Mouse (Mus musculus) kidney, postnatal 0 days (tissue): ENCODE results near the gene Zc3h13. TPM values are rescaled to one million over a fixed set of nuclear protein-coding genes. Genes with fewer than 3 reads are reported as not detected.
A peak's percentile ranks its signal among the peaks of the same experiment; 100 is the strongest.

ENCODE experiments used
- ATAC-seq: fragments of 200-750 bp; cut with Nextera tagmentation; replicated peaks from 2 replicates; pipeline ENCODE4 v1.8.0; 2017; ENCODE audit warnings: low read depth, moderate number of reproducible peaks, moderate TSS enrichment, moderate library complexity; ENCODE audit not compliant: low FRiP score
- DNase-seq: peaks from one replicate; pipeline ENCODE4 v3.0.0-alpha.2; 2016; ENCODE audit warnings: low spot score
- H3K27ac ChIP-seq: fragments of 300-500 bp; sonication (generic); 2 replicates; pipeline ENCODE4 v1.5.1; 2014; ENCODE audit warnings: mild to moderate bottlenecking
- H3K27me3 ChIP-seq: fragments of 300-500 bp; sonication (generic); 2 replicates; pipeline ENCODE4 v1.6.1; 2014; ENCODE audit warnings: low read length, mixed read lengths; ENCODE audit not compliant: insufficient read depth
- H3K36me3 ChIP-seq: fragments of 300-500 bp; sonication (generic); 2 replicates; pipeline ENCODE4 v1.6.1; 2014; ENCODE audit warnings: low read length, mixed read lengths; ENCODE audit not compliant: insufficient read depth
- H3K4me1 ChIP-seq: fragments of 300-500 bp; sonication (generic); replicated peaks from 2 replicates; pipeline ENCODE4 v1.6.1; 2014; ENCODE audit warnings: antibody characterized with exemption, low read length, mixed read lengths; ENCODE audit not compliant: insufficient read depth
- H3K4me2 ChIP-seq: fragments of 300-500 bp; sonication (generic); 2 replicates; pipeline ENCODE4 v1.6.1; 2014; ENCODE audit warnings: mild to moderate bottlenecking, low read length, moderate library complexity, mixed read lengths
- H3K4me3 ChIP-seq: fragments of 300-500 bp; sonication (generic); replicated peaks from 2 replicates; pipeline ENCODE4 v1.5.1; 2014; ENCODE audit warnings: low read depth, low read length
- H3K9ac ChIP-seq: fragments of 300-500 bp; sonication (generic); 2 replicates; pipeline ENCODE4 v1.6.1; 2014; ENCODE audit warnings: low read depth, low read length
- H3K9me3 ChIP-seq: fragments of 300-500 bp; sonication (generic); replicated peaks from 2 replicates; pipeline ENCODE4 v1.6.1; 2016; ENCODE audit warnings: low read length, inconsistent platforms, mixed read lengths
- CTCF ChIP-seq: IDR thresholded peaks from 2 replicates; pipeline ENCODE4 v1.5.1; 2016; ENCODE audit warnings: antibody characterized with exemption, low read depth, mild to moderate bottlenecking, moderate library complexity
- WGBS: fragments of 180-500 bp; shearing (Covaris S2); extraction: QIAGEN DNeasy Blood & Tissue Kit; methylation state at CpG from one replicate; pipeline ENCODE4 v1.1.7; 2014; 5-methylcytosine and 5-hydroxymethylcytosine counted together
- polyA plus RNA-seq: library from polyadenylated mRNA; unstranded; fragments of >200 nt; fragmentation: Nextera tagmentation; extraction: Ambion mirVana; gene quantifications from 2 replicates; pipeline ENCODE4 v1.2.1, GENCODE M21; 2015

The Zc3h13 gene
- polyA plus RNA-seq, 1 experiment from 2014 or later = 28.0 TPM

GRCm38 (mm10) chr14:75280406-75280805 lies 3.8 kb upstream of the Zc3h13 start:
- H3K4me3 ChIP-seq = no peak overlapping the region
- no peaks in the 10 kb centered on the region for H3K27me3 ChIP-seq
- TF ChIP-seq CTCF = no peak
- H3K9me3 ChIP-seq = no peaks in the 10 kb centered on the region
- H3K4me2 ChIP-seq = no peak overlapping the region
- no peaks in the 10 kb centered on the region; the same call in 1 of the 2 replicates for H3K4me1 ChIP-seq
- DNase-seq (peak; percentile 70), ATAC-seq (no peak)
- no peak overlapping the region for H3K27ac ChIP-seq
- no peaks in the 10 kb centered on the region for H3K36me3 ChIP-seq
- no peak overlapping the region for H3K9ac ChIP-seq
- WGBS = 43% methylated on average over 5 of the region's 5 CpGs

- 3% methylated on average over 19 of the region's 19 CpGs for WGBS
- ATAC-seq (peak; percentile 35), DNase-seq (peak; percentile 51)
- H3K4me3 ChIP-seq = peak overlapping the region; percentile 88
- no peaks in the 10 kb centered on the region for H3K27me3 ChIP-seq
- peak overlapping the region; percentile 89 for H3K9ac ChIP-seq
- H3K9me3 ChIP-seq = no peaks in the 10 kb centered on the region
- H3K4me1 ChIP-seq = no peaks in the 10 kb centered on the region; the same call in 1 of the 2 replicates
- peak overlapping the region; percentile 78 for H3K4me2 ChIP-seq
- TF ChIP-seq CTCF = no peak
- H3K36me3 ChIP-seq = no peaks in the 10 kb centered on the region
- peak overlapping the region; percentile 88 for H3K27ac ChIP-seq
Observed at GRCm38 (mm10) chr14:75283609-75284192, 472 bp upstream of the Zc3h13 start.

GRCm38 (mm10) chr14:75301081-75301480 lies 16.9 kb downstream of the Zc3h13 start:
- Histone ChIP-seq H3K4me3 (no peak overlapping the region), H3K9me3 (no peaks in the 10 kb centered on the region), H3K27me3 (no peaks in the 10 kb centered on the region), H3K4me2 (no peak overlapping the region), H3K4me1 (no peaks in the 10 kb centered on the region), H3K9ac (no peak overlapping the region), H3K27ac (no peak overlapping the region), H3K36me3 (no peaks in the 10 kb centered on the region)
- no peak for DNase-seq
- 89% methylated on average over 1 of the region's 1 CpGs for WGBS
- no peak for ATAC-seq
- no peak for TF ChIP-seq CTCF

- TF ChIP-seq CTCF = no peak
- Histone ChIP-seq H3K4me2 (no peak overlapping the region), H3K9ac (no peak overlapping the region), H3K27me3 (no peaks in the 10 kb centered on the region), H3K36me3 (no peaks in the 10 kb centered on the region), H3K4me3 (no peak overlapping the region), H3K9me3 (no peaks in the 10 kb centered on the region), H3K27ac (no peak overlapping the region), H3K4me1 (no peaks in the 10 kb centered on the region)
- ATAC-seq (no peak), DNase-seq (no peak)
- WGBS = 39% methylated on average over 5 of the region's 5 CpGs
Observed at GRCm38 (mm10) chr14:75303807-75304206, 19.6 kb downstream of the Zc3h13 start.

GRCm38 (mm10) chr14:75307855-75308254 lies 23.7 kb downstream of the Zc3h13 start:
- no peak overlapping the region for H3K27ac ChIP-seq
- TF ChIP-seq CTCF = no peak
- DNase-seq = no peak
- no peak overlapping the region for H3K4me3 ChIP-seq
- H3K9ac ChIP-seq = no peak overlapping the region
- ATAC-seq = no peak
- no peak overlapping the region for H3K4me2 ChIP-seq
- no peaks in the 10 kb centered on the region for H3K9me3 ChIP-seq
- no peaks in the 10 kb centered on the region for H3K36me3 ChIP-seq
- H3K4me1 ChIP-seq = no peaks in the 10 kb centered on the region
- H3K27me3 ChIP-seq = no peaks in the 10 kb centered on the region

GRCm38 (mm10) chr14:75309336-75309992 lies 25.3 kb downstream of the Zc3h13 start:
- no peaks in the 10 kb centered on the region for H3K27me3 ChIP-seq
- no peak for ATAC-seq
- peak; percentile 48 for DNase-seq
- 60% methylated on average over 5 of the region's 5 CpGs for WGBS
- H3K27ac ChIP-seq = no peak overlapping the region
- TF ChIP-seq CTCF = peak; percentile 63
- no peak overlapping the region for H3K4me2 ChIP-seq
- H3K9me3 ChIP-seq = no peaks in the 10 kb centered on the region
- no peak overlapping the region for H3K4me3 ChIP-seq
- H3K4me1 ChIP-seq = no peaks in the 10 kb centered on the region
- no peaks in the 10 kb centered on the region for H3K36me3 ChIP-seq
- no peak overlapping the region for H3K9ac ChIP-seq
